Mouse (Mus musculus): ENCODE results near the gene Tnrc6a.
"Not testable (repeated sequence)": the region's sequence is repeated elsewhere in the genome, so short reads cannot be mapped to it uniquely, and the experiment has no call there.

Tnrc6a gene

DNA sequence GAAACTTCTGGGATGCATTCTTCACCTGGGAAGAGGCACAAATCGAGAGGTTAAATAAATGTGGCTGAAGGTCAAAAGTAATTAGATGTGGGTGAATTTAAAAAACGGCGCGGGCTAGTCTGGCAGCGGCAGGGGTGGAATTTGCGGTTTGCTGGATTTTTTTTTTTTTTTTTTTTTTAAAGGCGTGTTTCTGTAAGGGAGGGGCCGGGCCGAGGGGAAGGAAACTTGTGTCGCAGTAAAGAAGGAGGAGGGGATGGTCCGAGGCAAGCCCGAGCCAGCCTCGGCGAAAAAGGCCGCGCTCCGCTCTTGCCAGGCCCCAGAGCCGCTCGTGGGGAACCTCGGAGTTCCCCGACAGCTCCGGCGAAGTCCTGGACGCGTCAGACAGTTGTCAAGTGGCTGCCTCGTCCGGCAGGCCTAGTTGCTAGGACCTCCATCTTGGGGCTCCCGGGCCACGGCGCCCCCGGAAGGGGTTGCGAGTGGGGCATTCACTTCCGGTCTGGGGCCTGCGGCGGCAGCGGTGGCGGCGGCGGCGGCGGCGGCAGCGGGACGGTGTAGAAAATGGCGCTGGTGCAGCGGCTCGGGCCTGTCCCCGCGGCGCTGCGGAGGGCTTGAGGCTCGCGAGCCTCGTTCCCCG, at the start of gene Tnrc6a:
Gene Tnrc6a (plus strand): TSS at position 221 of the 634 bp plus-strand sequence.
- DNase-seq (ENCODE audit: extremely low spot score, low spot score): peak; percentile 97

- DNase-seq (ENCODE audit: extremely low spot score, low spot score): no peak
Measured at GRCm38 (mm10) chr7:123082236-123082635, 41.4 kb upstream of the Tnrc6a start.

GRCm38 (mm10) chr7:123083441-123084123, 40.1 kb upstream of the Tnrc6a start:
- no peak for DNase-seq (ENCODE audit: extremely low spot score, low spot score)

DNA sequence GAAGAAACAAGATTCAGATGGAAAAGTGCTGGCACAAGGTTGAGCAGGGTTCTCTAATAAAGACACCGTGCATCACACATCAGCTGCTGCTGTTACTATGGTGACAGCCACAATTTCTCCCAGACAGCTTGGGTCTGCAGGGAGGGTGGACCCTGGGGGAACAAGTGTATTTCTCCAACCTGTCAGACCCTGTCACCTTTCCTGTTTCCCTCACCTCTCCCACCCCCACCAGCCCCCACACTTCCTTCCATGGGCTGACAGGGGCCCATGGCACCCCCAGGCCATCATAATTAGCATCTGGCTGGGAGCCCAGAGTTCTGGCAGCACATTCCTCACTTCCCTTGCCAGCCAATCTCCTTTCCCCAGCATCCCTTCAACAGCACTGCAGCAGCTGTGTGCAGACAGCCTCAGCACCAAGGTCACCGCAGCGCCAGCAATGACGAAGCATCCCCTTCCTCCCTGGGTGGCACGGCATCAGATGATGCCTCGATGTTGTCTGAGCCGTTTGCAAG, 39.4 kb upstream of the Tnrc6a start:
- DNase-seq (ENCODE audit: extremely low spot score, low spot score): peak; percentile 48

DNA sequence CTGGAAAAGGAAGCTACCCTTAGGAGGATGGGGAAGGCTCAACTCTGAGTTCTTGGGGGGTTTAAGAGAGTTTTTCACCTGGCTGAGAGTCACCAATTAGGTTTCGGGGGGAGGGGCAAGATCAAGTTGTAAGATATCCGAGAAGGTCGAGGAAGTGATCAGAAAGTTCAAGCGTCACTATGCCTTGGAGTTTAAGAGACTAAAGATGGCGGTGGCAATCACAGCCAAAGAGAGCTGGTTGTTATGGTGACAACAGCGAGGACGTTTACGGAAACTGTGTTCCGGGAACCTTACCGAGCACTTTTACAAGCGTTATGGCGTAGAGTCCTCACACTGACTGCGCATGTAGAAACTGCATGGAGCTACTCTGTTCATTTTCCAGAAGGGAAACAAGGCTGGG, 39.0 kb upstream of the Tnrc6a start:
- no peak for DNase-seq (ENCODE audit: extremely low spot score, low spot score)

- no peak for DNase-seq (ENCODE audit: extremely low spot score, low spot score)
Measured at GRCm38 (mm10) chr7:123088920-123089319, 34.8 kb upstream of the Tnrc6a start.

- no peak for DNase-seq (ENCODE audit: extremely low spot score, low spot score)
Measured at GRCm38 (mm10) chr7:123096344-123097120, 27.2 kb upstream of the Tnrc6a start.

DNA sequence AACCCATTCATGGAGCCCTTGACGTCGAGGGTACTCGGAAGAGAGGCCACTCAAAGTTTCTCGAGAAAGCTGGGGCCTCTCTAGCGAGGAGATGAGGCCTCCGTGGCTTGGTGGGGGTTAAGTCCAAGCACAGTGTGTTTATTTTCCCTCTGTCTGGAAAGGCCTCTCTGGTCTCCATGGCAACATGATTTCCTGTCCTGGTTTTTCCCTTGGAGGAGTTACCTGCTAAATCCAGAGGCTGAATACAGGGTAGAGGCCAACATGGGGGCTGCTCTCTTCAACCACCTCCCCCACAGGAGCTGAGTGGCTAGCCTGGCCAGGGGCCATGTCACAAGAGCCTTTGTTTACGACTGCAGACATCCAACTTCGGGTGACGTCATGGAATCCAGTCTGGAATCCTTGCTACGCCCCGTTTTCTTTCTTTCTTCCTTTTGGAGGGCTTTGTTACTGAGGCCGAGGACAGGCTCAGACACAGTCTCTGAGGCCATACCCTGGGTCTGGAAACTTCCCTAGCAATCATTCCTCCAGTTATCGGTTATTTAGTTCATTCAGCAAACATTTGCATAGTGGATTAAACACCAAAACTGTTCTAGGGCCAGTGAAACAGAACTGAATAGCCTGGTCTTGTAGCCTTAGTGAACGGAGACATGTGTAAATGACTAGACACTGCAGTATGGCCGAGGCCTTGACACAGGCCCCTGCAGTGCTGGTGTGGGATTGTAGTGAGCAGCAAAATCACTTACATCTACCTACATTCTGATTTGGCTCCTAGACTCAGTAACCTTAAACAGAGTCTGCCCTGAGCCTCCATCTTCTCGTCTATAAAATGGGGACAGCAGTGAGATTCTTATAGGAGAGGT, 25.6 kb upstream of the Tnrc6a start:
- DNase-seq (ENCODE audit: extremely low spot score, low spot score): peak; percentile 78

DNA sequence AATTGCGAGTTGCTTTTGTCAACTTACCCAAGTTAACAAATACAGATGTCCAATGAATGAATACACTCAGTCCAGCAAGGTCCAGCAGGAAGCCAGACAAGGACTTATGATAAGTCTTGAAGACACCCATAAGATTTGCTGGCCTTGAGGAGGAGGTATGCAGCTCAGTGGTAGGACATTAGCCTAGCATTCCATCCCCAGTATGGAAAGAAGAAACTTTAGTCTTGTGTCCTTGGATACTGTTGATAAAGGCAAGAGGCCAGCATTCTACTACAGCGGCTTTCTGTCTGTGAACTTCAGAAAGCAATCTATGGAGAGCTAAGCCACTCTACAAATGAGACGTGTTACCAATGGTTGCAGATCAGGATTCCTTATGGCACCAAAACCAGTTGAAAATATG, 22.4 kb upstream of the Tnrc6a start:
- no peak for DNase-seq (ENCODE audit: extremely low spot score, low spot score)

DNA sequence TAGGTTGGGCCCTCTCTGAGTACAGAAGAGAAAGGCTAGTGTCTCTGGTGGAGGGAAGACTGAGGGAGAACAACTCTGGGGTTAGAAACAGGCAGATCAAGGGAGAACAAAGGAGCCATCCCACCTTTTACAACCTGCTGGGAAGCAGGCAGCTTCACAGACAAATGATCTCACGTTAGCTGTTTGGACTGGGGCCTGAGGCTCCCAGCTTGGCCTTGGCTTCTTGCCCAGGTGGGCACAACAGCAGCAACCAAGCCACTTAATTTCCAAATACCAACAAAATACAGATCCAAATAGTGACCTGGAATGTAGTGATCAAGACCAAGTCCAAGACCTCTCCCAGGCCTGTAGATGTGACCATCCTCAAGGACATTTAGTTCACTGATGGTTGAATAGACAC, 18.3 kb upstream of the Tnrc6a start:
- not testable (repeated sequence) for DNase-seq (ENCODE audit: extremely low spot score, low spot score)

DNA sequence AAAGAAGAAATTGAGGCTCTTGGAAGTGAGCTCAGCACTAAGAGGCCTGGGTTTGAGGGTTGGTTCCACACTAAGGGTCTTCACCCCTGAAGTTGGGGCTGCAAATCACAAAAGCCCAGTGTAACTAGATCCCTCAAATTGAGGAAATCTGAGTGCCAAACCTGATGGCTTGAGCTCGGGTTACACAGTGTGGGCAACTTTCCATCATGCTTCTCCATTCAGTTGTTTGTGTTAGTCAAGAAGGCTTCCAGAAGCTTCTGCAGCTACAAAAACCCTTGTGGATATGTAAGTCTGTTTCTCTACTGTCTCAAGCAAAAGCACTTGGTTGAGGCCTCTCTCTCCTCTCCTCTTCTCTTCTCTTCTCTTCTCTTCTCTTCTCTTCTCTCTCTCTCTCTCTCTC, 17.8 kb upstream of the Tnrc6a start:
- no peak for DNase-seq (ENCODE audit: extremely low spot score, low spot score)

DNA sequence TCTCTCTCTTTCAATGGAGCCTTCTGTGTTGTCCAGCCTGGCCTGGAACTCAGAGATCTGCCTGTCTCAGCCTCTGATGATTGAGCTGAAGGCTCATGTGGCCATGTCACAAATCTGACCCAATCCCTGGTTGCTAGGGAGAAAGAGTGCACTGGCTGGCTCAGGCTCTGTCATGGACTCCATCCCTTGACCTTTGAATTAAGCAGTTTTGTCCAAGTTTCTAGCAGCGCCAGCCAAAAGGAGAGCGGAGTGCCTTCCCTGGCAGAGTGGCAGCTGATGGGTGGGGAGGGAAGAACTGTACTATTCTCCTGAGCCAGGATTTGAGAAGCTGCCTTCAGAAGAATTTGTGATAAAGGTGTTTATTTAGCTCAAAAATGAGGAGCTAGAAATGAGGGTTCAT, 17.4 kb upstream of the Tnrc6a start:
- no peak for DNase-seq (ENCODE audit: extremely low spot score, low spot score)

DNA sequence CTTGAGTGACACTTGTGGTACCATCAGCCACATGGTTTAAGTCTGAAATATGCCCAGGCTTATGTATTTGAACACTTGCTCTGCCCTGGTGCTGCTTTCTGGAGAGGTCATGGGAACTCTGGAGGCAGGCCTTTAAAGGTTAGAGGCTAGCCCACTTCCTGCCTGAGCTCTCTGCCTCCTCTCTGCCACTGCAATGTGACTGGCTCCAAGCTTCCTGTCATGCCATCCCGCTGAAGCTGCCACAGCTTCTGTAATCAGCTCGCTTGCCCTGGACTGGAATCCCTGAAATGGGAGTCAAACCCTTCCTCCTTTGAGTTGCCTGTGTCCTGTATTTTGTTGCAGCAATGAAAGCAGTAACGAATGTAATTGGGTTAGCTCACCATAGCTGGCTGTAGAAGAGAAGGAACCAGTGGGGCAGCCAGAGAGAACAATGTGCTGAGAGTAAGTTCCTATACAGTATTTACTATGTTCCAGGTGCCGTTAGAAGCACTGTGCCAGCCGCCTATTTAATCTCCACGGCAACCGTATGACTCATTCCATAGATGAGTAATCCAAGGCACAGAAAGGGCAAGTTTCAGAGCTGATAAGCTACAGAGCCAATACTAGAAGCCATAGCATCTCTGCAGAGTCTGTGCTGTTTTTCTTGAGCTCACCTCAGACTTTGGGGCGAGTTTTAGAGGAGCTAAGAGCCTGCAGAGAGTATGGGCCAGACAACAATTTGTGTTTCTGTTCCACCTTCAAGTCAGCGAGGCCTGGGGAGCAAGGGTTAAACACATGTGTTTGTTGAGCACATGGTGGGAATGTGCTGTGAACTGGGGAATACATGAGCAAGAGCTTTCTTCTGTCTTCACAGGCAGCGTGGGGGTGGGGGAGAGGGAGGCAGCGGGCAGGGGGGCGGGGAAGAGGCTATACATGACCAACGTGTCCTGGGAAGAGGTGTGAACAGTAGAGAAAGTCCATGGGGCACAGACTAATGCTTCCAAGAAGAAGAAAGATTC, 15.3 kb upstream of the Tnrc6a start:
- DNase-seq (ENCODE audit: extremely low spot score, low spot score): no peak

- DNase-seq (ENCODE audit: extremely low spot score, low spot score): no peak
Measured at GRCm38 (mm10) chr7:123109361-123110000, 14.2 kb upstream of the Tnrc6a start.

GRCm38 (mm10) chr7:123110135-123110534, 13.6 kb upstream of the Tnrc6a start:
- no peak for DNase-seq (ENCODE audit: extremely low spot score, low spot score)

GRCm38 (mm10) chr7:123113590-123113989, 10.1 kb upstream of the Tnrc6a start:
- DNase-seq (ENCODE audit: extremely low spot score, low spot score): no peak

GRCm38 (mm10) chr7:123116799-123117198, 6.9 kb upstream of the Tnrc6a start:
- DNase-seq (ENCODE audit: extremely low spot score, low spot score): no peak

GRCm38 (mm10) chr7:123117209-123117608, 6.5 kb upstream of the Tnrc6a start:
- no peak for DNase-seq (ENCODE audit: extremely low spot score, low spot score)

DNA sequence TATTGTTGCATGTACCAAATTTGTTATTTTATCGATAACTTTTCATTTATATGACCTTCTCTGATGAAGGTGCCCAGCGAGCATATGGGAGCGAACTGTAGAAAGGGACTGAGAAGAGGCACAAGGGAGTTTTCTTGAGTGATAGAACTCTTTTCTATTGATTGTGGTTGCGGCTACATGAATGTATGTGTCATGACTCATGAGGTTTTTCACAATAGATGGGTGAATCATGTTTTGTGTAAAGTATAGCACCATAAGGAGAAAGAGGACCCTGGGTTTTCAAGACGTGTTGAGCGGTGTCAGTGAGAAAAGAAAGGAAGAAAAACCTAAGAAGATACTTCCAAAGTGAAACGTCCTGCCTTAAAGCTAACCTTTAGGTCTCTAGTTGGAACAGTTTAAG, 3.2 kb upstream of the Tnrc6a start:
- no peak for DNase-seq (ENCODE audit: extremely low spot score, low spot score)

Measured in neural tube, embryonic 10.5 days (tissue).